Mouse (Mus musculus) retina, postnatal 1 day (tissue): ENCODE results near the gene Id3.

Experiments used
- DNase-seq: peaks from one replicate; pipeline ENCODE4 v3.0.0-alpha.2; 2012

The Id3 gene

DNA sequence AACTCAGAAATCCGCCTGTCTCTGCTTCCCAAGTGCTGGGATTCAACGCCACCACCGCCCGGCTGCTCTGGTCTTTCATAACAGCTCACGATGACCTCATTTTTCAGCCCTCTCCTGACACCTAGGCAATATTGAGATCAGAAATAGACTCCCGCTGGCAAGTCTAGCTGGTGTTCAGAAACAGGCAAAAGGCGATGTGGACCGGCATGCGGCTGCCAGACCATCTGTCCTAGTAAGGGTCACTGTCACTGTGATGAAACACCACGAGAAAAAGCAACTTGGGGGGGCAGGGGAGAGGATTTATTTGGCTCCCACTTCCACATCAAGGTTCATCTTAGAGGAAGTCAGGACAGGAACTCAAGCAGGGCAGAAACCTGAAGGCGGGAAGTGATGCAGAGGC, 17.8 kb upstream of the Id3 start:
- no peak for DNase-seq

DNA sequence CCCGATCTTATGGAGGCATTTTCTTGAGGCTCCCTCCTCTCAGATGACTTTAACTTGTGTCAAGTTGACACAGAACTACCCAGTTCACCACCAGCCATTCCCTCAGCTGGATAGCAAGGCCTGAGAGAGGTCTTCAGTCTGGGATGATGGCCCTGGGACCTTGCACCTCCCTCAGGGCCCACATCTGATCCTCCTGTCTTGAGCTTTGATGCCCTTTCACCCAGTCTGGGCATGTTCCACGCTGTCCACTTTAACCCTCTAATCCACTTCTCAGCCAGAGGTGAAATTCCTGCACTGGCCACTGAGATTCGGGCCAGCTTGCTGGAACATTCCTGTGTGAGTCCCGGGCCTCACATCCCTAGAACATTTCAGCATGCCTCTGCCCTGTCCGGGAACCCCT, 17.3 kb upstream of the Id3 start:
- no peak for DNase-seq

DNA sequence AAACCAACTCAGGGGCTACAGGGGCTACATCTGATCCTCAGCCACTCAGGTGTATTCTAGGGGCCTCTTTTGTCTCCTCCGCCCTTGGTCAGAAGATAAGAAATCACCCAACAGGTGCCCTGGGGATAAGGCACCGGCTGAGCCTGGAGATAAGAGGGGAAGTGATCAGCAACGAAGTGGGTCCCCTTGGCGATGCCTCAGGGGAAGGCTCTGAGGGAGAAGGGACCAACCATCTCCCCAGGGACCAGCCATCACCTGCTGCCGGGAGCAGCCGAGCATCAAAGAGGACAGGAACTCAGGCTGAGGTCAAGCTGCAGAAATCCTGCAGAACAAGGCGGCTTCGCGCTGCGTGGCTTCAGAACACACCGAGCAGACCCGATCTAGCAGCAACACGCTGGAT, 15.6 kb upstream of the Id3 start:
- DNase-seq = no peak

GRCm38 (mm10) chr4:136129842-136130241, 13.5 kb upstream of the Id3 start:
- no peak for DNase-seq

GRCm38 (mm10) chr4:136133801-136134200, 9.5 kb upstream of the Id3 start:
- no peak for DNase-seq

GRCm38 (mm10) chr4:136134418-136134977, 8.8 kb upstream of the Id3 start:
- DNase-seq = peak; percentile 73

- DNase-seq = peak; percentile 94
Observed at GRCm38 (mm10) chr4:136134978-136135873, 8.1 kb upstream of the Id3 start.

DNA sequence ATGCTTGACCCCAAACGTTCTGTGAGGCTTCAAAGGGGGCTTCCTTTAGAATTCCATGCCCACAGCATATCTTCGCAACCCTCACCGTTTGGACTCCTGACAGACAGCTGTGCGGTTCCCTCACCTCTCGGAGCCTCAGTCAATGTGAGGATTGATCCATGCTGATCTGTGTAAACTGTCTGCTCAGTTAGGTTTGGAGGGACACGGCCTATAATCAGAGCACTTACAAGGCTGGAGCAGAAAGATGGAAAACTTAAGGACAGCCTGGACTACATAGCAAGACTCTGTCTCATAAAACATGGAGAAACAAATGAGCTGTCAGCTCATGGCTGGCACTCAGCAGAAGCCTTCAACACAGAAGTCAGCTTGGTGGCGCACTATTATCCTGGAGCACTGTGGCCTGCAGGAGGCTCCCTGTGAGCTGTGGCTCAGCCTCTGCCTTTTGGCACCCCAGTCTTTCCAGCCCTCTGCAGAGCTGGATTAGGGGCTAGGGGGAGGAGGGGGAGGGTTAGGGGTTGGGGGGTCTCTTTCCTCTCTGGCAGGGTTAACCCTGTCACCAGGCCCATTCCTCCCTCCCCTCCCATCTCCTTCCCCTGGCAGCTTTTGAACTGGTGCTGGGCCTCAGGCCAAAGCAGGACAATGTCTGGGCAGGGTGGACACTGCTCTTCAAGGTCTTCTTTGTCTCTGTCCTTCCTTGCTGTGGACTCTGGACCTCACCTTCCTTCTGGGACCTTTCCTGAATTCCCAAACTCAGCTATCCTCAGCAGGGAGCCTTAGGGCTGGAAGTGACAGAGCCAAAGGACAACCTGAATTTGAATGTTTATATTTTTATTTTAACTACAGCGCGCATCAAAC, 7.2 kb upstream of the Id3 start:
- DNase-seq = peak; percentile 50

DNA sequence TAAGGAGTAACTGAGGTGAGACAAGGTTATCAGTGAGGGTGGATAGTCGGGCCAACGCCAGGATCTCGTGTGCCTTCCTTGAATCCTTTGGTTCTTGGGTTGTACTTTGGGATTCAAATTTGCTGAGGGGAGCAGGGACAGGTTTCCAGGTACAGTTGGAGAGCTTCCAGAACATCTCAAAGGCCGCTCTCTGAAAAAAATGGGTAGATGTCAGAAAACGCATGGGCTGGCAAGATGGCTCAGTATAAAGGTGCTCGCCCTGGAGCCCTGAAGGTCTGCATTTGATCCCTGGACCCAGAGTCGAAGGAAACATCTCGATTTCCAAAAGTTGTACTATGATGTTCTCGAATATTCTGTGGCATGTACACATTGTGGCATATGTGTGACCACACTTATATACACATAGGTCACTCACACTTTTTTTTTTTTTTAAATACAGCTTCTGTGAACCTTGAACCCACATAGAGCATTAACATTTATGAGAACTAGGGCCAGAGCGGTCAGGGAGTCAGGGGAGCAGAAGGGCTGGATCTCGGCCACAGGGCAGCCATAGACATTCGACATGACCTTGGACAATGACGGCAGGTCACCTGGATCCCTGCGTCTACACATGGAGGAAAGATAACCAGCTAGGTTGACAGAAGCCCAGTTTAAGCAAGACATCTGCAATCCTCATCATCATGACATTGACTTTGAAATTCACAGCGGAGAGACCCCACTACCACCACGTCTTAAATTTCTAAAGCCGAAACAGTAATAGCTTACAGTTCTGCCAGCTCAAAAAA, 3.8 kb upstream of the Id3 start:
- no peak for DNase-seq

GRCm38 (mm10) chr4:136140327-136141250, 2.7 kb upstream of the Id3 start:
- peak; percentile 97 for DNase-seq

GRCm38 (mm10) chr4:136142267-136143192, 767 bp upstream of the Id3 start:
- peak; percentile 42 for DNase-seq

GRCm38 (mm10) chr4:136144126-136144926, 1.0 kb downstream of the Id3 start:
- peak; percentile 71 for DNase-seq

- no peak for DNase-seq
Observed at GRCm38 (mm10) chr4:136144927-136145292, 1.6 kb downstream of the Id3 start.

GRCm38 (mm10) chr4:136145362-136145885, 2.1 kb downstream of the Id3 start:
- DNase-seq = no peak

- DNase-seq = no peak
Observed at GRCm38 (mm10) chr4:136145991-136146711, 2.9 kb downstream of the Id3 start.

- no peak for DNase-seq
Observed at GRCm38 (mm10) chr4:136146712-136147154, 3.4 kb downstream of the Id3 start.

DNA sequence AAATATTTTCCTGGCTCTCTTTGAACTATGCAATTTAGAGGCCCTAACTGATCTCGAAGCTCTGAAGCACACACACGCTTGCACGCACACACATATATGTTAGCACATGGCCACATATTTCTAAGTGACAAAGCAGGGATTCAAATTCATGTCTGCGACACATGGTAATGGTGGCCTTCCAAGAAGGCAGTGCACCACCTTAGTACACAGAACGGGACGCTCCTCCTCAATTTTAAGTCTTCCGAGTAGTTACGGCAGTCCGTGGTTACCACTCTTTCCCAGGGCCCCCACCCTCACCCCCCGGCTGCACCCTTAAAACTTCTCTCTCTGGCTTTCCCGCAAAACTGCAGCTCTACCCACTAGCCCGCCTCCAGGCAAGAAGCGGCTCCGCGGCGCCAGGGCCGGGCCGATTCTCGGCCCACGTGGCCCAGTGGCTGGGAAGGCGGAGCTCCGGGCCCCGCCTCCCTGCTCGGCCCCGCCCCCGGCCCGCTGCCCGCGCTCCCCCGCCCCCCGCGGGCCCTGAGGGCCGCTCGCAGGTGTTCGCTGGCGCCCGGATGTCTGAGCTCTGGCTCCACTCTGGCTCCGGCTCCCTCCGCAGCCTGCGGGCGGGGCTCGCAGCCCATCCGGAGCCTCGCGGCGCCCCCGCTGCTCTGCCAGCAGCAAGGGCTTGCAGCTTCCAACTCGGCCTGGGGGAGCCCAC, 4.3 kb downstream of the Id3 start:
- DNase-seq = peak; percentile 92
